Mouse (Mus musculus) kidney, embryonic 16.5 days (tissue): ENCODE results near the gene Lypla2. TPM values are rescaled to one million over a fixed set of nuclear protein-coding genes. Genes with fewer than 3 reads are reported as not detected.
A peak's percentile ranks its signal among the peaks of the same experiment; 100 is the strongest.

Source experiments
- ATAC-seq: fragments of 200-750 bp; cut with Nextera tagmentation; 2 replicates; pipeline ENCODE4 v1.8.0; 2017; ENCODE audit warnings: moderate TSS enrichment; ENCODE audit not compliant: low FRiP score, low TSS enrichment
- H3K27ac ChIP-seq: fragments of 300-500 bp; sonication (generic); 2 replicates; pipeline ENCODE4 v1.5.1; 2014; ENCODE audit warnings: low read length
- H3K27me3 ChIP-seq: fragments of 300-500 bp; sonication (generic); 2 replicates; pipeline ENCODE4 v1.6.1; 2014; ENCODE audit warnings: low read length, control low read depth, mixed read lengths; ENCODE audit not compliant: insufficient read depth
- H3K36me3 ChIP-seq: fragments of 300-500 bp; sonication (generic); 2 replicates; pipeline ENCODE4 v1.6.1; 2014; ENCODE audit warnings: low read length, control low read depth, mixed read lengths; ENCODE audit not compliant: insufficient read depth
- H3K4me1 ChIP-seq: fragments of 300-500 bp; sonication (generic); 2 replicates; pipeline ENCODE4 v1.6.1; 2014; ENCODE audit warnings: low read length, control low read depth, mixed read lengths; ENCODE audit not compliant: insufficient read depth
- H3K4me2 ChIP-seq: fragments of 300-500 bp; sonication (generic); replicated peaks from 2 replicates; pipeline ENCODE4 v1.6.1; 2014; ENCODE audit warnings: low read depth, low read length
- H3K4me3 ChIP-seq: fragments of 300-500 bp; sonication (generic); 2 replicates; pipeline ENCODE4 v1.5.1; 2014; ENCODE audit warnings: mild to moderate bottlenecking, low read length
- H3K9ac ChIP-seq: fragments of 300-500 bp; sonication (generic); replicated peaks from 2 replicates; pipeline ENCODE4 v1.6.1; 2014; ENCODE audit warnings: low read length
- H3K9me3 ChIP-seq: fragments of 300-500 bp; sonication (generic); 2 replicates; pipeline ENCODE4 v1.6.1; 2016; ENCODE audit warnings: low read length, control low read depth
- WGBS: fragments of 180-500 bp; shearing (Covaris S2); extraction: QIAGEN DNeasy Blood & Tissue Kit; methylation state at CpG from one replicate; pipeline ENCODE4 v1.1.7; 2014; 5-methylcytosine and 5-hydroxymethylcytosine counted together
- polyA plus RNA-seq: library from polyadenylated mRNA; unstranded; fragments of >200 nt; fragmentation: Nextera tagmentation; extraction: Ambion mirVana; gene quantifications from 2 replicates; pipeline ENCODE4 v1.2.1, GENCODE M21; 2015

Lypla2 gene
- polyA plus RNA-seq, 1 experiment from 2014 or later, result 147 TPM

GRCm38 (mm10) chr4:135926195-135926808 is 46.1 kb downstream of the Lypla2 start:
- Histone ChIP-seq H3K9ac (no peak overlapping the region), H3K4me3 (no peak overlapping the region), H3K27ac (no peak overlapping the region), H3K36me3 (peaks cover 22% of the 10 kb centered on the region), H3K27me3 (no peaks in the 10 kb centered on the region), H3K4me2 (no peak overlapping the region), H3K4me1 (peaks cover 5% of the 10 kb centered on the region), H3K9me3 (no peaks in the 10 kb centered on the region)
- ATAC-seq, result no peak
- WGBS, result 87% methylated on average over 10 of the region's 10 CpGs

DNA sequence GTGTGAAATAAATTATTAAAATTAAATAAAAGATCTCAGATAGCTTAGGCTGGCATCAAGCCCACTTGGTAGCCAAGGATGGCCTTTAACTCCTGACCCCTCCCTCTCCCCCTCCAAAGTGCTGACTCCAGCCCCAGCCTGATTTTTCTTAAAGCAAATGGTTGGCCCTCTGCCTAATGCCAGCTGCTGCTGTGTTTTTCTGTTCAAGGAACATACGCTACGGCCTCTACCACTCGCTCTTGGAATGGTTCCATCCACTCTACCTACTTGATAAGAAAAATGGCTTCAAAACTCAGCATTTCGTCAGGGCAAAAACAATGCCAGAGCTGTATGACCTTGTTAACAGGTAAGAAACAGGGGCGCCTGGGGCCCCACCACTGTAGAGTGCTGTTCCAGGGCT is 47.1 kb downstream of the Lypla2 start:
- WGBS, result 85% methylated on average over 5 of the region's 5 CpGs
- no peak for ATAC-seq
- Histone ChIP-seq H3K9ac (no peak overlapping the region), H3K27ac (no peak overlapping the region), H3K4me3 (no peak overlapping the region), H3K4me2 (no peak overlapping the region), H3K36me3 (peaks cover 17% of the 10 kb centered on the region), H3K27me3 (no peaks in the 10 kb centered on the region), H3K4me1 (peaks cover 5% of the 10 kb centered on the region), H3K9me3 (no peaks in the 10 kb centered on the region)

- Histone ChIP-seq H3K27me3 (no peaks in the 10 kb centered on the region), H3K9ac (no peak overlapping the region), H3K36me3 (peaks cover 17% of the 10 kb centered on the region), H3K27ac (no peak overlapping the region), H3K4me3 (no peak overlapping the region), H3K4me2 (no peak overlapping the region), H3K4me1 (peaks cover 5% of the 10 kb centered on the region), H3K9me3 (no peaks in the 10 kb centered on the region)
- 87% methylated on average over 2 of the region's 2 CpGs for WGBS
- ATAC-seq, result no peak
Measured at GRCm38 (mm10) chr4:135924418-135924817, 48.0 kb downstream of the Lypla2 start.

GRCm38 (mm10) chr4:135922190-135922589 is 50.2 kb downstream of the Lypla2 start:
- 72% methylated on average over 1 of the region's 1 CpGs for WGBS
- Histone ChIP-seq H3K27me3 (no peaks in the 10 kb centered on the region), H3K4me3 (peak overlapping the region; percentile 91; the same call in 1 of the 2 replicates), H3K4me1 (peaks cover 5% of the 10 kb centered on the region), H3K9ac (no peak overlapping the region), H3K36me3 (peaks cover 17% of the 10 kb centered on the region), H3K4me2 (peak overlapping the region; percentile 96), H3K9me3 (no peaks in the 10 kb centered on the region), H3K27ac (no peak overlapping the region)
- no peak for ATAC-seq

DNA sequence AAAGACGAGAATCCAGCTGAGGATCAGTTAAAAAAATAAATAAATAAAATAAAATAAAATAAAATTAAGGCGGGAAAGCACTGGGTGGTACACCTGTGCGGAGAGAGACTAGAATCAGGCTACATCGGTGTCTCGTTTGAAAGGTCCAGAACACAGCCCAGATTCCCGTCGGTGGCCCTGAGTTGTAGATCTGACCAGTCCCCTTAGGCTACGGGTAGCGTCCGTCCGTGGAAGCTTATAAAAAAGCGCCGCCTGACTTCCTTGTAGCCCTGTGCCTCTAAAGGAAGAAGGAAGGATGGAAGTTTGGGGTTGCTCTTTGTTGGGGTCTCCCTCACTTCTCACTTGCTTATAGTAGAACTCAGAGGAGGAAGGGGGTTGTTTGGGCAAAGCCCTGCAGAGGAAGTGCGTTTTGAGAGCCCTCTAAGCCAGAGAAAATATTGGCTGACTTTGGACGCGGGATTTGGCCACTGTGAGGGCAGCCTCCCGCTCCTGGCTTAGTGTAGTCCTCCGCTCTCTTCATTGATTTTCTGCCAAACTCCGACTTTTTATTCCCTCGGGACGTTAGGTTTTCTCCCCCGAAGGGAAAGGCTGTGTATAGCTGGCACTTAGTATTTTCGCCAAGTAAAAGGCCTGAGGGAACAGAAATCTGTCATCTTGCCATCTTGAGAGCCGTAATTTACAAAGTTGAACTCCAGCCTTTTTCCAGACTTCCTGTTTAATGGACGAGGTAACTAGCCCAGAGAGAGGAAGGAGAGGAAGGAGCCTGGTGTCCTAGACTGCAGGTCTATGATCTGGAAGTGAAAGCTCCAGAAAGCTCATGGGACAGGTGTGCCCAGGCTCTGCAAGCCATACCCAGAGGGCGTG is 50.9 kb downstream of the Lypla2 start:
- Histone ChIP-seq H3K9me3 (no peaks in the 10 kb centered on the region), H3K4me3 (peak overlapping the region; percentile 91), H3K27me3 (no peaks in the 10 kb centered on the region), H3K4me1 (peaks cover 5% of the 10 kb centered on the region), H3K27ac (peak overlapping the region; percentile 84; the same call in 1 of the 2 replicates), H3K36me3 (peaks cover 15% of the 10 kb centered on the region), H3K4me2 (peak overlapping the region; percentile 96), H3K9ac (peak overlapping the region; percentile 83)
- 4% methylated on average over 26 of the region's 26 CpGs for WGBS
- no peak for ATAC-seq

DNA sequence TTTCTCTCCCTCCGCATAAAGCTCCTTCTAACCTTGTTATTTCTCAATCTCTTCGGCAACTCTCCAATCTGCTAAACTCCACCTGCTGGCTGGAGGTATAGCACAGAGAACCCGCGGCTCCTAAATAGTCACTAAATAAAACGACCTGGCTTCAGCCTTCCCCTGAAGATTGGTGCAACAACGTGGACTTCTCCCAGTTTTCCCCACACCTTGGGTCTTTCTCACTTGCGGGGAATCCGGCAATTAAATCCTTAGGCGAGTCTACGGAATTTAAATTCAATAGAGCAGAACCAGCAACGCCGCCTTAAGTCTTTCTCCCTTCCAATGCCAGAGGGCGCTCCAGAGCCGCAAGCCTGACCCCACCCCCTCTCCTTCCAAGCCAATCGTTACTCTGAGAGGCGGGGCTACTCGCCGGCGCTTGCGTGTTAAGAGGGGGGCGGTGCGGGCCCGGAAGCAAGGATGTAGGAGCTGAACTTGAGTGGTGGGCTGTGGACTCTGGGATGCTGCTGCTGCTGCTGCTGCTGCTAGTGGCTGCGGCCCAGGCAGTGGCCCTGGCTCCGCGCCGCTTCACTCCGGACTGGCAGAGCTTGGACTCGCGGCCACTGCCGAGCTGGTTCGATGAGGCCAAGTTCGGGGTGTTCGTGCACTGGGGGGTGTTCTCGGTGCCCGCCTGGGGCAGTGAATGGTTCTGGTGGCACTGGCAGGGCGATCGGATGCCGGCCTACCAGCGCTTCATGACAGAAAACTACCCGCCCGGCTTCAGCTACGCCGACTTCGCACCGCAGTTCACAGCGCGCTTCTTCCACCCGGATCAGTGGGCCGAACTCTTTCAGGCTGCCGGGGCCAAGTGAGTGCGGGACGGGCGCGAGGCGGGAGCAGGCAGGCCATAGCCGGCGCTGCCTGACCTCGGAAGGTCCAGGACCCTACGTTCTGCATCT is 51.9 kb downstream of the Lypla2 start, which contains the start of gene Fuca1:
Gene Fuca1, plus strand, starts transcription at position 432 of the 938 bp plus-strand sequence.
- H3K27ac ChIP-seq, result peak within 1 kb of the TSS; percentile 84
- peak within 1 kb of the TSS; percentile 96 for H3K4me2 ChIP-seq
- H3K36me3 ChIP-seq, result peaks cover 9% of the 10 kb centered on the region
- no peaks in the 10 kb centered on the region for H3K9me3 ChIP-seq
- H3K27me3 ChIP-seq, result no peaks in the 10 kb centered on the region
- ATAC-seq, result peak; percentile 96
- peaks cover 5% of the 10 kb centered on the region for H3K4me1 ChIP-seq
- peak within 1 kb of the TSS; percentile 91 for H3K4me3 ChIP-seq
- WGBS, result 3% methylated on average over 60 of the region's 60 CpGs
- H3K9ac ChIP-seq, result peak within 1 kb of the TSS; percentile 83

GRCm38 (mm10) chr4:135919280-135919639 is 53.2 kb downstream of the Lypla2 start:
- Histone ChIP-seq H3K4me1 (peaks cover 5% of the 10 kb centered on the region), H3K9ac (no peak overlapping the region), H3K27me3 (no peaks in the 10 kb centered on the region), H3K9me3 (no peaks in the 10 kb centered on the region), H3K4me2 (no peak overlapping the region), H3K36me3 (peaks cover 9% of the 10 kb centered on the region), H3K4me3 (no peak overlapping the region), H3K27ac (no peak overlapping the region)
- 87% methylated on average over 3 of the region's 3 CpGs for WGBS
- no peak for ATAC-seq

- H3K4me1 ChIP-seq, result peaks cover 5% of the 10 kb centered on the region
- 65% methylated on average over 13 of the region's 13 CpGs for WGBS
Measured at GRCm38 (mm10) chr4:135918635-135919279, 53.7 kb downstream of the Lypla2 start.

More at GRCm38 (mm10) chr4:135918635-135919279, 53.7 kb downstream of the Lypla2 start:
- Histone ChIP-seq H3K27ac (no peak overlapping the region), H3K27me3 (no peaks in the 10 kb centered on the region), H3K4me3 (no peak overlapping the region), H3K9ac (no peak overlapping the region), H3K4me2 (no peak overlapping the region), H3K36me3 (peaks cover 6% of the 10 kb centered on the region), H3K9me3 (no peaks in the 10 kb centered on the region)
- no peak for ATAC-seq
